Mouse (Mus musculus): ENCODE measurements at regions not wholly inside any gene's neighbourhood (a gene's known extent, or its start where the extent isn't known, plus 50 kb on each side); places are given as distances from the start of the nearest gene placed in this dataset.

- Histone ChIP-seq H3K36me3 (replicated peaks) (no peaks in the 10 kb centered on the region), H3K4me1 (replicated peaks) (0 out of 2 replicates have a peak, but pooled peaks cover 3% of the 10 kb centered on the region), H3K9me3 (replicated peaks) (no peaks in the 10 kb centered on the region), H3K4me2 (no peak overlapping the region), H3K4me3 (replicated peaks) (no peak overlapping the region), H3K27ac (replicated peaks) (no peak overlapping the region), H3K9ac (no peak overlapping the region), H3K27me3 (no peaks in the 10 kb centered on the region; the same call in 1 of the 2 replicates)
- no peak for ATAC-seq (ENCODE audit: insufficient read depth)
- 41% methylated on average over 4 of the region's 4 CpGs for WGBS (ENCODE audit: insufficient replicate concordance)
Measured at GRCm38 (mm10) chr13:99040171-99040570, 55.8 kb upstream of the 1700024P04Rik start.

- H3K27ac ChIP-seq (replicated peaks) = no peak overlapping the region
- H3K27me3 ChIP-seq = no peaks in the 10 kb centered on the region; the same call in 1 of the 2 replicates
- H3K4me3 ChIP-seq (replicated peaks) = no peak overlapping the region
- no peak for ATAC-seq (ENCODE audit: insufficient read depth)
- 0 out of 2 replicates have a peak, but pooled peaks cover 3% of the 10 kb centered on the region for H3K4me1 ChIP-seq (replicated peaks)
- WGBS (ENCODE audit: insufficient replicate concordance) = 76% methylated on average over 7 of the region's 7 CpGs
- H3K9me3 ChIP-seq (replicated peaks) = no peaks in the 10 kb centered on the region
- no peak overlapping the region for H3K4me2 ChIP-seq
- H3K9ac ChIP-seq = no peak overlapping the region
- no peaks in the 10 kb centered on the region for H3K36me3 ChIP-seq (replicated peaks)
Measured at GRCm38 (mm10) chr13:99039063-99039385, 54.7 kb upstream of the 1700024P04Rik start.

DNA sequence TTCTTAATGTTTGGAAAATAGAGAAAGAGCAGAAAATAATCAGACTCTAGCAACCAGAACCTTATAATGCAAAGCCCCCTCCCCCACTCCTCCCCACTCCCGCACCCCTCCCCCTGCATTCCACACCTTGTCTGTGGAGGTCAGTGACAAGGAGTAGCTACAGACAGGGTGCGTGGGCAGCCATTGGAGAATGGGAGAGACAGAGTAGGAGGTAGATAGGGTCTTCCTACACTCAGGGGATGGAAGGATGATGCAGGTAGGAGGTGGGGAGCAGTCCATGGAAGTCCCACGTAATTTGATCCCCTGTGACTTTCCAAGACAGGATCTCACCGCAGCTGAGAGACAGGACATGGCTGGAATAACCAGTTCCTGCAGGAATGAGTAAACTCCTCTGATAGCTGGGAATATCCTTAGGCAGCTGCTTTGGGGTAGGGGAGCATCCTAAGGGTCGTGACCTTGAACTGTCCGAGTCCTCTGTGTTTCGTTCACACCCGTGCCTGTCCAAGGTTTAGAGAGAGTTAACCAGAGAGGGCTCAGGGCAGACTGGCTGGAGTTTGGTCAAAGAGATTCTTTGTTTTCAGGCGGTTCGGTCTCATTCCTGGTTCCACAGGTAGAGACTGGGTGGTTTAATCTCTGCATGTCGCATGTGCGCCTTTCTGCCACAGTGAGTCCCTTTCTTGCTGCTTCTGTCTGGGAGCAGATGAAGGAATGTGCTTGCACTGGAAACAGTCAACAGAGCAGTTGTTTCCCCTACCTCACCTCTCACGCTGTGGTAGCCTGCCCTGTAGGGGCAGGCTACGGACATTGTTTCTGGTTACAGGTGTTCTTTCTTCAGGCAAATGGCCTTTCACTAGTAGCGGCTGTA is 54.1 kb upstream of the 1700024P04Rik start:
- WGBS (ENCODE audit: insufficient replicate concordance) = 59% methylated on average over 15 of the region's 15 CpGs
- H3K36me3 ChIP-seq (replicated peaks) = no peaks in the 10 kb centered on the region
- no peaks in the 10 kb centered on the region; the same call in 1 of the 2 replicates for H3K27me3 ChIP-seq
- no peaks in the 10 kb centered on the region for H3K9me3 ChIP-seq (replicated peaks)
- no peak overlapping the region for H3K27ac ChIP-seq (replicated peaks)
- no peak overlapping the region for H3K9ac ChIP-seq
- no peak overlapping the region for H3K4me2 ChIP-seq
- 0 out of 2 replicates have a peak, but pooled peaks cover 3% of the 10 kb centered on the region for H3K4me1 ChIP-seq (replicated peaks)
- no peak overlapping the region for H3K4me3 ChIP-seq (replicated peaks)
- ATAC-seq (ENCODE audit: insufficient read depth) = no peak

- Histone ChIP-seq H3K9me3 (replicated peaks) (no peaks in the 10 kb centered on the region), H3K4me1 (replicated peaks) (0 out of 2 replicates have a peak, but pooled peaks cover 3% of the 10 kb centered on the region), H3K9ac (no peak overlapping the region), H3K36me3 (replicated peaks) (no peaks in the 10 kb centered on the region), H3K4me2 (no peak overlapping the region), H3K27me3 (peaks cover 5% of the 10 kb centered on the region), H3K4me3 (replicated peaks) (no peak overlapping the region), H3K27ac (replicated peaks) (no peak overlapping the region)
- WGBS (ENCODE audit: insufficient replicate concordance) = 74% methylated on average over 4 of the region's 4 CpGs
- ATAC-seq (ENCODE audit: insufficient read depth) = no peak
Measured at GRCm38 (mm10) chr13:99037131-99037530, 52.8 kb upstream of the 1700024P04Rik start.

Measured in liver, embryonic 15.5 days (tissue).